In genomic region chr13:29781332-29781731, GRCm38 (mm10) we compare ENCODE assay signal across 17 mouse cellular contexts.
DNase-seq lines count a peak whose midpoint lies in the region; TF ChIP-seq lines count a peak whose summit lies in the region.
"Had no signal": no experiment of that assay in that cellular context is flagged by ENCODE, and none has a peak within 500 bp of the region (broad histone marks: within the 10 kb centered on the region; RNA-seq: fewer than 3 reads in every experiment).

No protein-coding gene starts in this region.

- WGBS in kidney, adult 2 months, result 83% methylated on average over 4 of the region's 4 CpGs

- H3K27me3 ChIP-seq in kidney, adult 2 months (replicated peaks; ENCODE audit: control insufficient read depth, insufficient read depth, low read length), result no peaks in the 10 kb centered on the region
- H3K27me3 ChIP-seq in testis, adult 2 months (ENCODE audit: control insufficient read depth, insufficient read depth, low read length), result no peaks in the 10 kb centered on the region
- H3K27me3 ChIP-seq: forebrain, embryonic 15.5 days; midbrain, embryonic 13.5 days; neural tube, embryonic 15.5 days had no signal

- no peak for DNase-seq in kidney, adult 2 months
- DNase-seq in kidney, adult 8-10 months, result no peak
- no peak for DNase-seq in testis, postnatal 14 days (ENCODE audit: low spot score)
- peak; percentile 15 for DNase-seq in lung, postnatal 10 days
- DNase-seq in urinary bladder, adult 18-20 months (ENCODE audit: low spot score in 2 of 2), result no peak
- no peak for DNase-seq in adrenal gland, adult (ENCODE audit: inconsistent age in 2 of 2, low spot score in 1 of 2)
- DNase-seq: cerebellum, adult 9-11 months; right cerebral cortex, postnatal 25 days had no signal

- TF ChIP-seq POLR2A in kidney, adult 2 months (IDR thresholded peaks at IDR 0.05; ENCODE audit: low read depth, low read length), result no peak
- TF ChIP-seq POLR2A in testis, adult 2 months (IDR thresholded peaks at IDR 0.05; ENCODE audit: control insufficient read depth, low read depth, low read length), result no peak

- no peak for TF ChIP-seq CTCF in kidney, adult 2 months (conservative IDR thresholded peaks at IDR 0.05; ENCODE audit: insufficient read depth, insufficient read length, low read depth, low read length)
- no peak for TF ChIP-seq CTCF in testis, adult 2 months (IDR thresholded peaks at IDR 0.05; ENCODE audit: control insufficient read depth, insufficient read depth, insufficient replicate concordance, low read depth, low read length)

- 0 out of 2 replicates have a peak overlapping the region, but pooled peaks have one; percentile 2 for H3K27ac ChIP-seq in kidney, adult 2 months (ENCODE audit: insufficient read depth, low read depth, low read length)
- H3K27ac ChIP-seq in testis, adult 2 months (ENCODE audit: control insufficient read depth, insufficient read depth, low read depth, low read length), result no peak overlapping the region
- H3K27ac ChIP-seq: forebrain, embryonic 15.5 days; hindbrain, postnatal 0 days; left cerebral cortex, adult 2 months; limb, embryonic 10.5 days; midbrain, embryonic 13.5 days; neural tube, embryonic 15.5 days had no signal

- peaks cover 15% of the 10 kb centered on the region; the same call in 1 of the 2 replicates for H3K4me1 ChIP-seq in kidney, adult 2 months (ENCODE audit: control insufficient read depth, insufficient read depth, low read length)
- H3K4me1 ChIP-seq in testis, adult 2 months (ENCODE audit: control insufficient read depth, insufficient read depth, low read length), result no peaks in the 10 kb centered on the region
- H3K4me1 ChIP-seq: midbrain, embryonic 13.5 days had no signal

- H3K36me3 ChIP-seq in kidney, adult 2 months (ENCODE audit: control insufficient read depth, insufficient read depth, low read length), result no peaks in the 10 kb centered on the region
- no peaks in the 10 kb centered on the region for H3K36me3 ChIP-seq in testis, adult 2 months (ENCODE audit: control insufficient read depth, insufficient read depth, low read length)
- H3K36me3 ChIP-seq: forebrain, embryonic 15.5 days; limb, embryonic 10.5 days; midbrain, embryonic 13.5 days; neural tube, embryonic 15.5 days had no signal

- no peak overlapping the region for H3K4me3 ChIP-seq in kidney, adult 2 months (ENCODE audit: insufficient read depth, low read depth, low read length)
- peak overlapping the region; percentile 42; the same call in 1 of the 2 replicates for H3K4me3 ChIP-seq in testis, adult 2 months (ENCODE audit: control insufficient read depth, low read depth, low read length)
- H3K4me3 ChIP-seq: erythroblast, embryonic 14.5 days; forebrain, embryonic 15.5 days; left cerebral cortex, adult 2 months; limb, embryonic 10.5 days; midbrain, embryonic 13.5 days; myocyte; neural tube, embryonic 15.5 days had no signal
